In the genomic region with DNA sequence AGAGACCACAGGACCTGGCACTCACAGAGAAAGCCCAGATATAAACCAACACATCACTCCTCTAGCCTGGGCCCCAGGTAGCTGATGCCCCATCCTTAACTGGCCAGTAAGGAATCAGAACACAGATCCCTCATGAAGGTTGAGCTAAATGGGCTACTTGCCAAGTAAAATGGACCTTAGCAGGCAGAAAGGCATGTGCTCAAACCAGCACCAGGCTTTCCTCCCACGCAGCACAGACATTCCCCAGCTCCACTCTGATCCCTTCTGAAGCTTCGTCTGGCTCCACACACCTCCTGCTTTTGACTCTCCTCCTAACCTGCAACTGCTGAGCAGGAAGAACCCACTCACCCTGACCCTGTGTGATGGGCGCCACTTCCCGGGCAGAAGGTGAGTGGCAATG, we compare ENCODE assay signal across 23 mouse cellular contexts.
"Had no signal": no experiment of that assay in that cellular context is flagged by ENCODE, and none has a peak within 500 bp of the region (broad histone marks: within the 10 kb centered on the region; RNA-seq: fewer than 3 reads in every experiment).

No protein-coding gene starts in this region.

- H3K27ac ChIP-seq: lung, embryonic 15.5 days; macrophage; midbrain, embryonic 10.5 days; midbrain, embryonic 12.5 days; neural tube, embryonic 13.5 days; neural tube, embryonic 15.5 days had no signal

- H3K27me3 ChIP-seq: lung, embryonic 15.5 days; midbrain, embryonic 12.5 days; neural tube, embryonic 13.5 days; neural tube, embryonic 15.5 days had no signal

- H3K9me3 ChIP-seq: lung, embryonic 15.5 days; megakaryocyte, embryonic 14.5 days; midbrain, embryonic 10.5 days; midbrain, embryonic 12.5 days; neural tube, embryonic 13.5 days; neural tube, embryonic 15.5 days had no signal

- H3K4me3 ChIP-seq: lung, embryonic 15.5 days; megakaryocyte, embryonic 14.5 days; midbrain, embryonic 10.5 days; midbrain, embryonic 12.5 days; myocyte; neural tube, embryonic 13.5 days; neural tube, embryonic 15.5 days had no signal

- H3K4me2 ChIP-seq: lung, embryonic 15.5 days; midbrain, embryonic 12.5 days; neural tube, embryonic 13.5 days; neural tube, embryonic 15.5 days had no signal

- ATAC-seq: liver, postnatal 0 days; lung, postnatal 0 days; midbrain, embryonic 16.5 days had no signal

- DNase-seq: liver, postnatal 0 days; lung, adult 2 months; lung, postnatal 14 days; lung, postnatal 36 days; midbrain, embryonic 14.5 days; retina, postnatal 1 day; right cerebral cortex, adult 18-20 months; right cerebral cortex, postnatal 25 days; right cerebral cortex, postnatal 4 days; spleen, adult 18-20 months; thymus, adult 18-20 months; thymus, postnatal 14 days; thymus, postnatal 36 days had no signal

- H3K9ac ChIP-seq: liver, postnatal 0 days; lung, embryonic 15.5 days; midbrain, embryonic 12.5 days; neural tube, embryonic 13.5 days; neural tube, embryonic 15.5 days had no signal
